Mouse (Mus musculus) T-helper 1 cell (primary cell): ENCODE measurements around the gene Zfp36l1.
"Not testable (repeated sequence)": the region's sequence is repeated elsewhere in the genome, so short reads cannot be mapped to it uniquely, and the experiment has no call there.

Experiments
- in situ Hi-C: fragments of 300-600 bp; cut with MboI, MseI; formaldehyde crosslinking; loops from one replicate; pipeline ENCODE4 v1.15.1; 2025; ENCODE audit warnings: high pct_unique_total_duplicates

The Zfp36l1 gene

GRCm38 (mm10) chr12:80110546-80110870, 2.3 kb downstream of the Zfp36l1 start:
- in situ Hi-C loops: no loop called here

- in situ Hi-C loops: no loop called here
Measured at GRCm38 (mm10) chr12:80109753-80110545, 2.9 kb downstream of the Zfp36l1 start.

GRCm38 (mm10) chr12:80108896-80109668, 3.7 kb downstream of the Zfp36l1 start:
- in situ Hi-C loops: not testable (repeated sequence)

- in situ Hi-C loops: no loop called here
Measured at GRCm38 (mm10) chr12:80106896-80107667, 5.7 kb downstream of the Zfp36l1 start.

GRCm38 (mm10) chr12:80106138-80106895, 6.5 kb downstream of the Zfp36l1 start:
- in situ Hi-C loops: no loop called here

GRCm38 (mm10) chr12:80103521-80103973, 9.3 kb downstream of the Zfp36l1 start:
- in situ Hi-C loops: no loop called here

GRCm38 (mm10) chr12:80103089-80103488, 9.7 kb downstream of the Zfp36l1 start:
- in situ Hi-C loops: no loop called here

GRCm38 (mm10) chr12:80098825-80099224, 14.0 kb downstream of the Zfp36l1 start:
- in situ Hi-C loops: no loop called here

GRCm38 (mm10) chr12:80096734-80097133, 16.1 kb downstream of the Zfp36l1 start:
- in situ Hi-C loops: no loop called here

GRCm38 (mm10) chr12:80092787-80093186, 20.0 kb downstream of the Zfp36l1 start:
- in situ Hi-C loops: no loop called here

GRCm38 (mm10) chr12:80091080-80091479, 21.7 kb downstream of the Zfp36l1 start:
- in situ Hi-C loops: no loop called here

GRCm38 (mm10) chr12:80090529-80090928, 22.3 kb downstream of the Zfp36l1 start:
- in situ Hi-C loops: no loop called here

GRCm38 (mm10) chr12:80088143-80088542, 24.7 kb downstream of the Zfp36l1 start:
- in situ Hi-C loops: no loop called here

GRCm38 (mm10) chr12:80084446-80085112, 28.2 kb downstream of the Zfp36l1 start:
- in situ Hi-C loops: no loop called here

GRCm38 (mm10) chr12:80083937-80084336, 28.9 kb downstream of the Zfp36l1 start:
- in situ Hi-C loops: no loop called here

- in situ Hi-C loops: no loop called here
Measured at GRCm38 (mm10) chr12:80083133-80083821, 29.5 kb downstream of the Zfp36l1 start.

GRCm38 (mm10) chr12:80082730-80083129, 30.1 kb downstream of the Zfp36l1 start:
- in situ Hi-C loops: no loop called here

- in situ Hi-C loops: no loop called here
Measured at GRCm38 (mm10) chr12:80081440-80081839, 31.4 kb downstream of the Zfp36l1 start.

GRCm38 (mm10) chr12:80079937-80080336, 32.9 kb downstream of the Zfp36l1 start:
- in situ Hi-C loops: no loop called here

- in situ Hi-C loops: no loop called here
Measured at GRCm38 (mm10) chr12:80074331-80074730, 38.5 kb downstream of the Zfp36l1 start.
